Mouse (Mus musculus): ENCODE data around the gene Gm15155.

DNA sequence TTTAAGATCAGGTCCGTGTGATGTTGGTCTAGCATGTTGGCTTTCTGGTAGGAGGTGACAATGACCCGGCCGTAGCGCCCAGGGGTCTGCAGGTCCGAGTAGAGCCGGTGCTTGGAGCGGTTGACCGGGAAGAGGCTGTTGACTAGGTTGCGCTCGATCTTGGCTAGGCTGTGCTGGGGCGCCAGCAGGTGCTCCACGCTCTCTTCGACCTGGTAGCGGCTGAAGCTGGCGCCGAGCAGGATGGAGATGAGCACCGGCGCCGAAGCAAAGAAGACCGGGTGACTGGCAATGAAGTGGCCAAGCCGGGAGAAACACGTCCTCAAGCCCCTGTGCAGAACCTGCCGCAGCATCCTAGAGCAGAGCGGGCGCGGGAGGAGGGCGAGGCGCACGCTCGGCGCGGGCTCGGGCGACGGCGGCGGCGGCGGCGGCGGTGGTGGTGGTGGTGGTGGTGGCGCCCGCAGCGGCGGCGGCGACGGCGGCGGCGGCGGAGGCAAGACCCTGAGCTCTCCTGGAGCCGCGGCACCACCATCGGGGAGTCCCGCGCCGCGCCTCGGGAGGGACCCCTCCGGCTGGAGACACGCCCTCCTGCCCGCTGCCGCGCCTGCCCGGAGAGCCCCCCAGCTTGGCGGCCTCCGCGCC is 1.5 kb upstream of the Gm15155 start:
- TF ChIP-seq CTCF (IDR thresholded peaks at IDR 0.05; ENCODE audit: extremely low read depth, insufficient read depth, insufficient read length, insufficient replicate concordance) (no peak), POLR2A (IDR thresholded peaks at IDR 0.05; ENCODE audit: low read depth, low read length) (no peak)

All from spleen, adult 2 months (tissue).